Mouse (Mus musculus) limb, embryonic 14.5 days (tissue): ENCODE data around the gene Endod1. TPM values are rescaled to one million over a fixed set of nuclear protein-coding genes. Genes with fewer than 3 reads are reported as not detected.

Experiments used
- ATAC-seq: fragments of 200-750 bp; cut with Nextera tagmentation; 2 replicates; pipeline ENCODE4 v1.8.0; 2017; ENCODE audit warnings: low read depth, moderate number of reproducible peaks, moderate TSS enrichment; ENCODE audit not compliant: low FRiP score
- DNase-seq: peaks from one replicate; pipeline ENCODE4 v3.0.0-alpha.2; 2015; ENCODE audit warnings: low spot score
- H3K27ac ChIP-seq: fragments of 300-500 bp; sonication (generic); replicated peaks from 2 replicates; pipeline ENCODE4 v1.5.1; 2014; ENCODE audit warnings: low read depth, mild to moderate bottlenecking, low read length, moderate library complexity, mixed read lengths
- H3K27me3 ChIP-seq: fragments of 300-500 bp; sonication (generic); 2 replicates; pipeline ENCODE4 v1.6.1; 2014; ENCODE audit warnings: low read length, mixed read lengths; ENCODE audit not compliant: control insufficient read depth, insufficient read depth
- H3K36me3 ChIP-seq: fragments of 300-500 bp; sonication (generic); 2 replicates; pipeline ENCODE4 v1.6.1; 2014; ENCODE audit warnings: mild to moderate bottlenecking, low read length, moderate library complexity, mixed read lengths; ENCODE audit not compliant: control insufficient read depth, insufficient read depth
- H3K4me1 ChIP-seq: fragments of 300-500 bp; sonication (generic); 2 replicates; pipeline ENCODE4 v1.6.1; 2014; ENCODE audit warnings: antibody characterized with exemption, low read length, mixed read lengths; ENCODE audit not compliant: control insufficient read depth, insufficient read depth
- H3K4me2 ChIP-seq: fragments of 300-500 bp; sonication (generic); replicated peaks from 2 replicates; pipeline ENCODE4 v1.6.1; 2014; ENCODE audit warnings: low read depth, mild to moderate bottlenecking, low read length, moderate library complexity; ENCODE audit not compliant: severe bottlenecking
- H3K4me3 ChIP-seq: fragments of 300-500 bp; sonication (generic); replicated peaks from 2 replicates; pipeline ENCODE4 v1.5.1; 2014; ENCODE audit warnings: low read length
- H3K9ac ChIP-seq: fragments of 300-500 bp; sonication (generic); 2 replicates; pipeline ENCODE4 v1.6.1; 2014; ENCODE audit warnings: mild to moderate bottlenecking, low read depth, low read length, moderate library complexity; ENCODE audit not compliant: severe bottlenecking
- H3K9me3 ChIP-seq: fragments of 300-500 bp; sonication (generic); 2 replicates; pipeline ENCODE4 v1.6.1; 2016; ENCODE audit warnings: low read length; ENCODE audit not compliant: control insufficient read depth
- POLR2A ChIP-seq: fragments of 200-500 bp; IDR thresholded peaks from 2 replicates; pipeline ENCODE4 v1.8.0; 2012; ENCODE audit warnings: inconsistent platforms, mild to moderate bottlenecking, moderate library complexity, borderline replicate concordance; ENCODE audit not compliant: insufficient read depth, insufficient read length; ENCODE audit errors: extremely low read depth
- WGBS: fragments of 180-500 bp; shearing (Covaris S2); extraction: QIAGEN DNeasy Blood & Tissue Kit; methylation state at CpG from one replicate; pipeline ENCODE4 v1.1.7; 2014; 5-methylcytosine and 5-hydroxymethylcytosine counted together
- polyA plus RNA-seq, 2 experiments: library from polyadenylated mRNA; depleted of rRNA in 1 of 2; stranded (reverse) in 1 of 2; unstranded in 1 of 2; fragments of >200 nt; fragmentation: Nextera tagmentation in 1 of 2; extraction: Ambion mirVana in 1 of 2; gene quantifications; 2 replicates each; pipeline versions ENCODE4 v1.2.1 to v1.2.3; 2012 to 2014

The Endod1 gene
- polyA plus RNA-seq, 2 experiments, result 9.0 to 17.1 TPM

DNA sequence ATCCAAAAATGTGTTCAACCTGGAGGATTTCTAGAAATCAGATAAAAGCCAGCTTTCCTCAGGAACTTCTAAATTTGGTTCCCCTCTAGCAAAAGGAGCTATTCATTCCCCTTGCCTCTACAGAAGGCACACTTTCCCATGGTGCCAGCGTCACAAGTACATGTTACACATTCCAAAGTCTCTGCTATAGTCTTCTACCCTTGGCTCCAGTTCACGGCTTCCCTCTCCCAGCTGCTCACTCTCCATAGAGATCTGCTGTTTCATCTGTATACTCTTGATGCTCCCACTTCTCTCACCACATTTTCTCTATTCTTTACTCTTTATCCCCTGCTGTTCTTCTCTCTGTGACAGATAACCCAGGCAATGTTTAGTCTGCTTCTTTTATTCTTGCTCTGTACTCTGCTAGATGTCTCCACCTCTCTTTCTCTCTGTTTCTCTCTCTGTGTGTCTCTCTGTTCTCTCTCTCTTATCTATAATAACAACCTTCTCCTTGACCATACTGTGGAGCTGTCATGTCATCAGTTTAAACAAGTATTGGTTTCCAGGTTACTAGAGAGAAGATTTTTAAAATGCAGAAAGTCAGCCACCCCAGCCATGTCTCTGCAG, 13.8 kb upstream of the Endod1 start:
- ATAC-seq, result no peak
- TF ChIP-seq POLR2A, result no peak
- H3K27me3 ChIP-seq, result no peaks in the 10 kb centered on the region
- H3K4me3 ChIP-seq, result no peak overlapping the region
- 56% methylated on average over 2 of the region's 2 CpGs for WGBS
- H3K27ac ChIP-seq, result no peak overlapping the region
- no peaks in the 10 kb centered on the region for H3K4me1 ChIP-seq
- no peaks in the 10 kb centered on the region for H3K9me3 ChIP-seq
- H3K36me3 ChIP-seq, result no peaks in the 10 kb centered on the region
- no peak overlapping the region for H3K9ac ChIP-seq
- DNase-seq, result no peak
- no peak overlapping the region for H3K4me2 ChIP-seq

DNA sequence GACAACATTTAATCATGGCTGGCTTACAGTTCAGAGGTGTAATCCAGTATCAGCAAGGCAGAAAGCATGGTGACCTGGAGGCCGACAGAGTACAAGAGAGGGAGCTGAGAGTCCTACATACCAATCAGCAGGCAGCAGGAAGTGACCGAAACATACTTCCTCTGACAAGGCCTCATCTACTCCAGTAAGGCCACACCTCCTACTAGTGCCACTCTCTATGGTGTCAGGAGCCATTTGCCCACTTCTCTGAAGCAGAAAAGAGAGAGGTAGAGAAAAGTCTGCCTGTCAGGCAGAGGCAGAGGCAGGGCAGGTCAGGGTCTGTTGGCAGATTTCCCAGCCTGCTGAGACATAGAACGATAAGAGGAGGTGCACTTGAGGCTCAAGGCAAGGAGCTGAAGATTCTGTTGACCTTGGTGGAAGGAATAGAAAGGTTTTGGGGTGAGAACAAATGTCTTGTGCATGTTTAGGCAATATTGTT, 10.6 kb upstream of the Endod1 start:
- TF ChIP-seq POLR2A, result no peak
- no peak overlapping the region for H3K9ac ChIP-seq
- ATAC-seq, result no peak
- H3K9me3 ChIP-seq, result no peaks in the 10 kb centered on the region
- 71% methylated on average over 3 of the region's 3 CpGs for WGBS
- no peak overlapping the region for H3K4me2 ChIP-seq
- H3K27ac ChIP-seq, result no peak overlapping the region
- H3K27me3 ChIP-seq, result no peaks in the 10 kb centered on the region
- H3K4me3 ChIP-seq, result no peak overlapping the region
- no peaks in the 10 kb centered on the region for H3K4me1 ChIP-seq
- no peaks in the 10 kb centered on the region for H3K36me3 ChIP-seq
- DNase-seq, result no peak

DNA sequence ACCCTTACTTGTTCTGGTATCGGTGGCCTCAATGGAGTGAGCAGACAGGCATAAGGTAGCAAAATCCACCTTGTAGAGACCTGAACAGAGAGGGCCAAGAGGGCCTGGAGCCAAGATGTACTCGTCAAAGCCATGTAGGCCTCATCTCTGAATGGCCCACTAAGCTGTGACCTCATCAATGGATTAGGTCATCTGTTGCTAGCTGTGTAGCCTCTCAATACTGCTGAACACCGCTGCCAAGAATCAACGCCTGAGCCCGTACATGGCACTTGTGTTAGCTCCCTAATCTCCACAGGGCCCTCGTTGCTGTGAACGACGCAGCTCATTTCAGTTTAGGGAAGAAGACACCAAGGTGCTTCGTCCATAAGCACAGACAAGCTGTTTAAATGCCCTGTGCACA, 10.0 kb upstream of the Endod1 start:
- no peak for TF ChIP-seq POLR2A
- Histone ChIP-seq H3K36me3 (no peaks in the 10 kb centered on the region), H3K27me3 (no peaks in the 10 kb centered on the region), H3K9me3 (no peaks in the 10 kb centered on the region), H3K9ac (no peak overlapping the region), H3K4me1 (no peaks in the 10 kb centered on the region), H3K4me3 (no peak overlapping the region), H3K4me2 (no peak overlapping the region), H3K27ac (no peak overlapping the region)
- DNase-seq, result no peak
- no peak for ATAC-seq
- WGBS, result 89% methylated on average over 9 of the region's 9 CpGs

DNA sequence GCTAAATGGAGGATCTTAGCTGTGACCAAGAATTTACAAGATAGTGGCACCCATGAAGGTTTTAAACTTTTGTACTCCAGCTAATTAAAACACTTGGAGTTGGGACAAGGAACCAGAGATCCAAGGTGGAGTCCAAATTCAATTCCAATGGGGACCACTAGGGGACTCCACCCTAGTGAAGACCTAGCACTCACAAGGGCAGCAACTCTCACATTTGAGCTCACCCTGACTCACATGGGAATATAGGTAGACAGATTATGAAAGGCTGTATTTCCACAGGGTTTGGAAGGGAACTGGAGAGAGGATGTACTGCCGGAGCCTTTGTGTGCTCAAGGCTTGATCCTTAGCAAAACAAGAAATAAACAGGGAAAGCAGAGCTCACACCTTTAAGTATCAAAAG, 9.0 kb upstream of the Endod1 start:
- Histone ChIP-seq H3K4me2 (no peak overlapping the region), H3K9ac (no peak overlapping the region), H3K36me3 (no peaks in the 10 kb centered on the region), H3K4me3 (no peak overlapping the region), H3K9me3 (no peaks in the 10 kb centered on the region), H3K27me3 (no peaks in the 10 kb centered on the region), H3K27ac (no peak overlapping the region), H3K4me1 (no peaks in the 10 kb centered on the region)
- 97% methylated on average over 1 of the region's 1 CpGs for WGBS
- no peak for TF ChIP-seq POLR2A
- ATAC-seq (no peak), DNase-seq (no peak)

DNA sequence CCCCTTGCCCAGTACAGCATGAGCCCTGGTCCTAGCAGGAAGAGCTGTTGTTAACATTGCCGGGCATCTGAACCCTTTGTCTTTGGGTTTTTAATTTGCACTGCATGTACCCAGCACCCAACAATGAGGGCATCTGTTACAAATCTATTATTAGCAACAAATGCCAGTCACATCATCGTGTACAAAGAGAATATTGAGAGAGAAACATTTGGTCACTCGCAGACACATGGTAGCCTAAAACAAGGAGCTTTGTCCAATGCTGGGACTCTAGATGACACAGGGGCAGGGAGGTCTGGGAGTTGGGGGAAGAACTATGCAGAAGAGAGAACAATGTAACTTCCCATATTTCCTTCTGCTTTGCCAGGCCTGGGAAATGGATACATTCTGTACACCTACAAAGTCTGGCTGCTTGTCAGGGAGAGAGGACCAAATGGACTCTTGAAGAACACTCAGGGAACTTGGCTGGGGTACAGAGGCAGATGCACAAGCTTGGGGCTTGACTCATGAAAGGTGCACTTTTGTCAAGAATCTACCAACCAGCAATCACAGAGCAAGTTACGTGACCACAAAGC, 7.8 kb upstream of the Endod1 start:
- Histone ChIP-seq H3K4me1 (no peaks in the 10 kb centered on the region), H3K4me3 (no peak overlapping the region), H3K9me3 (no peaks in the 10 kb centered on the region), H3K27ac (no peak overlapping the region), H3K27me3 (no peaks in the 10 kb centered on the region), H3K9ac (no peak overlapping the region), H3K36me3 (no peaks in the 10 kb centered on the region), H3K4me2 (no peak overlapping the region)
- DNase-seq (no peak), ATAC-seq (no peak)
- TF ChIP-seq POLR2A, result no peak
- WGBS, result 67% methylated on average over 4 of the region's 4 CpGs

DNA sequence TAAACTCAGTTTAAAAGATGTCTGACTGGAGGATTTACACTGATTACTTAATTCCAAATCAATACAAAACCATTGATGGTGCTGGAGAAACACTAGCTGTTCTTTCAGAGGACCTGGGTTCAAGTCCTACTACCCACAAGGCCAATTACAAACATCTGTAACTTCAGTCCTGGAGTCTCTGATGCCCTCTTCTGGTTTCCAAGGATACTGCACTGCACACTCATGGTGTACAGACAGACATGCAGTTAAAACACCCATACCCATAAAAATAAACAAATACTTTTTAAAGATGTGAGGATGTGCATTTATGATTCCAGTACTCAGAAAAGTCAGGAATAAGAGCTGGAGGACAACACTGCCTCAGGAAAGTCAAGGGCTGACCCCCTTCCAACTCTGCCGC, 6.7 kb upstream of the Endod1 start:
- H3K4me1 ChIP-seq, result no peaks in the 10 kb centered on the region
- ATAC-seq (no peak), DNase-seq (no peak)
- WGBS, result 91% methylated on average over 1 of the region's 1 CpGs
- H3K4me3 ChIP-seq, result no peak overlapping the region
- no peaks in the 10 kb centered on the region for H3K9me3 ChIP-seq
- no peak overlapping the region for H3K9ac ChIP-seq
- TF ChIP-seq POLR2A, result no peak
- no peaks in the 10 kb centered on the region for H3K27me3 ChIP-seq
- no peak overlapping the region for H3K27ac ChIP-seq
- H3K4me2 ChIP-seq, result no peak overlapping the region
- no peaks in the 10 kb centered on the region for H3K36me3 ChIP-seq
